Mouse (Mus musculus) kidney, embryonic 15.5 days (tissue): Measurements from ENCODE around the gene Stx7. TPM values are rescaled to one million over a fixed set of nuclear protein-coding genes. Genes with fewer than 3 reads are reported as not detected.

Experiments used
- ATAC-seq: fragments of 200-750 bp; cut with Nextera tagmentation; replicated peaks from 2 replicates; pipeline ENCODE4 v1.8.0; 2017; ENCODE audit warnings: moderate TSS enrichment; ENCODE audit not compliant: low FRiP score
- H3K27ac ChIP-seq: fragments of 300-500 bp; sonication (generic); 2 replicates; pipeline ENCODE4 v1.5.1; 2015; ENCODE audit warnings: mild to moderate bottlenecking, inconsistent platforms
- H3K27me3 ChIP-seq: fragments of 300-500 bp; sonication (generic); 2 replicates; pipeline ENCODE4 v1.6.1; 2015; ENCODE audit warnings: inconsistent platforms
- H3K36me3 ChIP-seq: fragments of 300-500 bp; sonication (generic); 2 replicates; pipeline ENCODE4 v1.6.1; 2015; ENCODE audit warnings: inconsistent platforms
- H3K4me1 ChIP-seq: fragments of 300-500 bp; sonication (generic); 2 replicates; pipeline ENCODE4 v1.6.1; 2015; ENCODE audit warnings: inconsistent platforms
- H3K4me2 ChIP-seq: fragments of 300-500 bp; sonication (generic); 2 replicates; pipeline ENCODE4 v1.6.1; 2015; ENCODE audit warnings: moderate library complexity, mild to moderate bottlenecking, inconsistent platforms
- H3K4me3 ChIP-seq: fragments of 300-500 bp; sonication (generic); replicated peaks from 2 replicates; pipeline ENCODE4 v1.5.1; 2015; ENCODE audit warnings: mild to moderate bottlenecking, inconsistent platforms
- H3K9ac ChIP-seq: fragments of 300-500 bp; sonication (generic); 2 replicates; pipeline ENCODE4 v1.6.1; 2015; ENCODE audit warnings: mild to moderate bottlenecking, inconsistent platforms
- H3K9me3 ChIP-seq: fragments of 300-500 bp; sonication (generic); replicated peaks from 2 replicates; pipeline ENCODE4 v1.6.1; 2016; ENCODE audit warnings: inconsistent platforms
- WGBS: fragments of 180-500 bp; shearing (Covaris S2); methylation state at CpG from one replicate; pipeline ENCODE4 v1.1.7; 2015; ENCODE audit warnings: mixed read lengths; 5-methylcytosine and 5-hydroxymethylcytosine counted together
- polyA plus RNA-seq: library from polyadenylated mRNA; unstranded; fragments of >200 nt; fragmentation: Nextera tagmentation; extraction: Ambion mirVana; gene quantifications from 2 replicates; pipeline ENCODE4 v1.2.1, GENCODE M21; 2015

The Stx7 gene
- polyA plus RNA-seq, 1 experiment from 2014 or later, result 108 TPM

DNA sequence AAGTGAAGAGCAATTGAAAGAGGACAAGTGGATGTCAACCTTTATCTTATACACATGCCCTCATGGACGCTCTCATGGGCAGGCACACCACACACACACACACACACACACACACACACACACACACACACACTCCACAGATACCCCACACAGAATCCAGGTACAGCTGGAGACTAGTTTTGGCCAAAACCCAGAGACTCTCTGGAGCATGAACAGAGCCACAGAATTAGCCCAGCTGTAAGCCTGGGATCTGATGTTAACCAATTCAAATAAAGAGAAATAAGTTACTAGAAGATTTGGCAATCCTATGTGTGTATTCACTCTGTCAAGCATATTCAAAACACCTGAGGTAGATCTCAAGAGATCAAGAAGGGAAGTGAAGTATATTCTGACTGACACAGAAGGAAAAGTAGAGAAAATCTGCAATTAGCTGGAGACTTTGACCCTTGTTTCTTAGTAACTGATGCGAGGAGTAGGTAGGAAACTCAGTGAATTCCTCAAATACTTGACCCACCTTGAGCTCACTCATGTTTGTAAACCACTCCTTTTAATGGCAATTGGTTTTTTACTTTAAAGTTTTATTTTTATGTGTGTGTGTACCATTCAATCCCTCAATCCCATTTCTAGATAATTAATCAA, 10.4 kb upstream of the Stx7 start:
- 75% methylated on average over 2 of the region's 2 CpGs for WGBS
- Histone ChIP-seq H3K4me2 (no peak overlapping the region), H3K27me3 (no peaks in the 10 kb centered on the region), H3K9ac (no peak overlapping the region), H3K27ac (peak overlapping the region; percentile 34; the same call in 1 of the 2 replicates), H3K9me3 (no peaks in the 10 kb centered on the region), H3K36me3 (no peaks in the 10 kb centered on the region), H3K4me3 (no peak overlapping the region), H3K4me1 (no peaks in the 10 kb centered on the region)
- 0 out of 2 replicates have a peak, but pooled peaks have one; percentile 49 for ATAC-seq

DNA sequence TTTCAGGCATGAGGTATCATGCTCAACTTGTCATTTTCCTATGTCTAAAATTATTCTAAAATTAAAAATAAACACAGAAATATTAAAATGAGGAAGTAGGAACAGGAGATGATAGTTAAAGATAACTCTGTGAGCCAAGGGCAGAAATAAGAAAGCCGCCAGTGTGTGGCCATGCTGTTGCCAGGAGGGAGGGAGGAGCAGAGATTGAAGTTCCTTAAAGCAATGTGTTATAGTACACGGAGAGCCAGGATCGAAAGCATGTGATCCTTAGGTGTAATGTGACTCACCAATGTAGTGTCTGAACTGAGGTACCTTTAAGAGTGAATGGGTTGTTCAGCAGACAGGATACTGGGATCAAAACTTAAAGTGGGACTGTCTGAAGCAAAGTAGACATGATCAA, 6.4 kb upstream of the Stx7 start:
- ATAC-seq, result no peak
- no peaks in the 10 kb centered on the region for H3K36me3 ChIP-seq
- H3K27ac ChIP-seq, result no peak overlapping the region
- H3K4me3 ChIP-seq, result no peak overlapping the region
- H3K27me3 ChIP-seq, result no peaks in the 10 kb centered on the region
- H3K9me3 ChIP-seq, result no peaks in the 10 kb centered on the region
- H3K4me2 ChIP-seq, result no peak overlapping the region
- H3K4me1 ChIP-seq, result no peaks in the 10 kb centered on the region
- H3K9ac ChIP-seq, result no peak overlapping the region
- 80% methylated on average over 3 of the region's 3 CpGs for WGBS

DNA sequence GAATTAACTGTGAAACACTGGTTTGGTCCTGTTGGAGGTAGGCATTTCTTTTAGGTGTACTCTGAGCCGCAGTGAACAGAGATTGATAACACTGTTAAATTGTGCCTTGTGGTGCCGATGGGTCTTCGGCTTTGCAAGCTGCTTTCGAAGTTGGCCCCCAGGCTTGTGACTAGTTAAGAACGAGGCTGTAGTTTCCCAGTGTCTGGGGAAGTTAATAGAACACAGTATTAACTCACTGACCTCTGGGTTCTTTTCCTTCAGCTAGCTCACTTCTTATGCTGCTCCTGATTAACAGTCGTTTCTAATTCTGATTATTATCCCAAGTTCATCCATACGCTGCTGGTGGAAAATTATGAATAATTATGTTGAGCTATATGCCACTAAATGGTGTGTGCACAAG, 984 bp downstream of the Stx7 start:
- WGBS, result 33% methylated on average over 7 of the region's 7 CpGs
- peaks cover 11% of the 10 kb centered on the region; the same call in 1 of the 2 replicates for H3K36me3 ChIP-seq
- 0 out of 2 replicates have a peak overlapping the region, but pooled peaks have one; percentile 76 for H3K9ac ChIP-seq
- 0 out of 2 replicates have a peak, but pooled peaks have one; percentile 42 for ATAC-seq
- peaks cover 26% of the 10 kb centered on the region for H3K4me1 ChIP-seq
- no peaks in the 10 kb centered on the region for H3K27me3 ChIP-seq
- H3K4me3 ChIP-seq, result peak overlapping the region; percentile 88
- no peaks in the 10 kb centered on the region for H3K9me3 ChIP-seq
- H3K27ac ChIP-seq, result peak overlapping the region; percentile 89
- peak overlapping the region; percentile 57 for H3K4me2 ChIP-seq

GRCm38 (mm10) chr10:24158470-24159254, 9.6 kb downstream of the Stx7 start:
- Histone ChIP-seq H3K27ac (no peak overlapping the region), H3K9ac (no peak overlapping the region), H3K4me2 (no peak overlapping the region), H3K36me3 (peaks cover 59% of the 10 kb centered on the region), H3K9me3 (no peaks in the 10 kb centered on the region), H3K4me1 (peaks cover 14% of the 10 kb centered on the region), H3K27me3 (no peaks in the 10 kb centered on the region), H3K4me3 (no peak overlapping the region)
- no peak for ATAC-seq
- WGBS, result 94% methylated on average over 12 of the region's 12 CpGs

DNA sequence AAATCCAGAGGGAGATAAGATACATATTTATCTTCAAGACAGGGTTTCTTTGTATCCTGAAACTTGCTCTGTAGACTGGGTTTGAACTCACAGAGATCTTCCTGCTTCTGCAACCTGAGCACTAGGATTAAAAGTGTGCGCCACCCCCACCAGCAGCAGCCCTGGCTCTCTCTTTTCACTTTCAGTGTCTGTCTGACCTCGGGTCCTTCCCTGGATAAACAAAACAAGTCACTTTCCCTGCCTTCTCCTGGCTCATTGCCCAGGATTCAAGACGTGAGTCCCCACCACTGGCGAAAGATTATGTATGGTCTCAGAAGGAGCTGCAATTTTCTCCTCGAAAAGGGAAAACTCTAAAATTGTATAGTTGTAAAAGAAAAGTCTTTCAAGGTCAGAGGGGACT, 10.5 kb downstream of the Stx7 start:
- Histone ChIP-seq H3K4me1 (peaks cover 23% of the 10 kb centered on the region), H3K4me3 (no peak overlapping the region), H3K4me2 (no peak overlapping the region), H3K27me3 (no peaks in the 10 kb centered on the region), H3K27ac (no peak overlapping the region), H3K36me3 (peaks cover 54% of the 10 kb centered on the region), H3K9ac (no peak overlapping the region), H3K9me3 (no peaks in the 10 kb centered on the region)
- WGBS, result 46% methylated on average over 5 of the region's 5 CpGs
- no peak for ATAC-seq

GRCm38 (mm10) chr10:24160349-24160748, 11.2 kb downstream of the Stx7 start:
- Histone ChIP-seq H3K4me1 (peaks cover 28% of the 10 kb centered on the region), H3K27me3 (no peaks in the 10 kb centered on the region), H3K9me3 (no peaks in the 10 kb centered on the region), H3K36me3 (peaks cover 51% of the 10 kb centered on the region), H3K27ac (no peak overlapping the region; the same call in 1 of the 2 replicates), H3K9ac (no peak overlapping the region), H3K4me3 (no peak overlapping the region), H3K4me2 (no peak overlapping the region)
- no peak for ATAC-seq
- 79% methylated on average over 7 of the region's 7 CpGs for WGBS

DNA sequence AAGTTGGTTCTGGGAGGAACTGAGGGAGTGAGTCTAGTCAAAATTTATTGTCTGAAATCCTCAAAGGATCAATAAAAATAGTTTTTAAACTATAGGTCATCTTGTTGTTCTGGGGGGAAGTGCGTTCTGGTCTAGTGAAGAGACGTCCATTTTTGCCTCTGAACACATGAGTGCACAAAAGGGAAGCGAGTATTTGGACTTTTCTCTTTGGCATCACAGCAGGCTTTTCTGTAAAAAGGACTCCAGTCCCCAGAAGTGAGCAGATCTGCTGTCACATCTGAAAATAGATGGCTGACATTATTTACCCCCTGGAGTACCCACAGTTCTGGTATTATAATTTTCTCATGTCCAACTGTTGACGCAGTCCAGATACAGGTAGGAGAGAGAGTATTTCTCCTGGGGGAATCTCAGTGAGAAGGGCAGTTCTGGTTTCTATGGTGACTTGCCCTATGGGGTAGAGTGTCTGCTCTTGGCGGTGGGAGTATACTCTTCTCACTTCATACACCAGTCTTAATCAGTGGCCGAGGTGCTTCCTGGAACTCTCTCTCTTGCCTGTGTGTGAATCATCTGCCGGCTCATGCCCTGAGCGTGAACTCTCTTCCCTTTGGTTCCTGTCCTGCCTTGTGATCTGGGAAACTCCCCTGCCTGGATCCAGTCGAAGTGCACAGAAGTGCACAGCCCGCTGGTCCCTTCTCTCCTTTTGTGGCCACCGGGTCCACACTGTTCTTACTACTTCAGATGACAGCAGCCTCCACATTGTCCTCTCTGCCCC, 15.2 kb downstream of the Stx7 start:
- Histone ChIP-seq H3K36me3 (peaks cover 14% of the 10 kb centered on the region; the same call in 1 of the 2 replicates), H3K4me2 (peak overlapping the region; percentile 12; the same call in 1 of the 2 replicates), H3K4me1 (peaks cover 43% of the 10 kb centered on the region), H3K27me3 (no peaks in the 10 kb centered on the region), H3K27ac (peak overlapping the region; percentile 79), H3K9ac (no peak overlapping the region), H3K4me3 (no peak overlapping the region), H3K9me3 (no peaks in the 10 kb centered on the region)
- 15% methylated on average over 11 of the region's 11 CpGs for WGBS
- peak; percentile 78 for ATAC-seq

DNA sequence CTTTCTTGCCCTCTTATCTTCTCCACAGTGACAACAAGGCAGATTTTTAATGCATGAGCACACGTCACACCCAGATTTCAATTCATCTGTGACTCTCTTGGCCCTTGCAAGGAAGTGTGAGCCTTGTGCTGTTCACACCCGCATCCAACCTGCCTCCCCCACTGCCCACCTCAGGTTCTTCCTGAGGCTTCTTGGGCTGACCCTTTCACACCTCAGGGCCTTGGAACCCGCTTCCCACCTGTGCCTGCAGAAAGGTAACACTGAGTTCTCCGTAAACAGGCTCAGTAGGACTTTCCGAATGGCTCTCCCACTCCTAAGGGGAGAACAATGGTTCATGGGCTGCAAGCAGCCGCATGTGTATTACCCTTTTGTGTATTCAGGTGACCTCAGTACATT, 15.8 kb downstream of the Stx7 start:
- WGBS, result 67% methylated on average over 6 of the region's 6 CpGs
- ATAC-seq, result peak; percentile 60
- Histone ChIP-seq H3K27ac (peak overlapping the region; percentile 79), H3K4me2 (peak overlapping the region; percentile 12; the same call in 1 of the 2 replicates), H3K4me3 (no peak overlapping the region), H3K9ac (no peak overlapping the region), H3K36me3 (0 out of 2 replicates have a peak, but pooled peaks cover 8% of the 10 kb centered on the region), H3K27me3 (no peaks in the 10 kb centered on the region), H3K9me3 (no peaks in the 10 kb centered on the region), H3K4me1 (peaks cover 39% of the 10 kb centered on the region)

- ATAC-seq, result no peak
- Histone ChIP-seq H3K9ac (no peak overlapping the region), H3K9me3 (no peaks in the 10 kb centered on the region), H3K27ac (no peak overlapping the region), H3K4me1 (peaks cover 32% of the 10 kb centered on the region), H3K4me3 (no peak overlapping the region), H3K36me3 (0 out of 2 replicates have a peak, but pooled peaks cover 4% of the 10 kb centered on the region), H3K27me3 (no peaks in the 10 kb centered on the region), H3K4me2 (no peak overlapping the region)
- 54% methylated on average over 1 of the region's 1 CpGs for WGBS
Observed at GRCm38 (mm10) chr10:24165526-24166055, 16.5 kb downstream of the Stx7 start.

GRCm38 (mm10) chr10:24167978-24168583, 19.0 kb downstream of the Stx7 start:
- Histone ChIP-seq H3K4me2 (no peak overlapping the region), H3K27me3 (no peaks in the 10 kb centered on the region), H3K36me3 (no peaks in the 10 kb centered on the region), H3K4me1 (peaks cover 29% of the 10 kb centered on the region), H3K9ac (no peak overlapping the region), H3K4me3 (no peak overlapping the region), H3K9me3 (no peaks in the 10 kb centered on the region), H3K27ac (no peak overlapping the region)
- 85% methylated on average over 11 of the region's 11 CpGs for WGBS
- no peak for ATAC-seq

GRCm38 (mm10) chr10:24168854-24169253, 19.8 kb downstream of the Stx7 start:
- H3K27me3 ChIP-seq, result no peaks in the 10 kb centered on the region
- no peak overlapping the region for H3K4me2 ChIP-seq
- no peak for ATAC-seq
- peaks cover 32% of the 10 kb centered on the region for H3K4me1 ChIP-seq
- H3K9ac ChIP-seq, result no peak overlapping the region
- no peaks in the 10 kb centered on the region for H3K9me3 ChIP-seq
- H3K27ac ChIP-seq, result no peak overlapping the region
- H3K36me3 ChIP-seq, result no peaks in the 10 kb centered on the region
- WGBS, result 86% methylated on average over 1 of the region's 1 CpGs
- H3K4me3 ChIP-seq, result no peak overlapping the region
